ENCODE assay signal across 8 mouse cellular contexts in genomic region chr13:51849241-51850033, GRCm38 (mm10). TPM values are rescaled to one million over a fixed set of nuclear protein-coding genes. Genes with fewer than 3 reads are reported as not detected.
DNase-seq lines count a peak whose midpoint lies in the region; ATAC-seq and TF ChIP-seq lines count a peak whose summit lies in the region.

No protein-coding gene starts in this region.

- peak overlapping the region; percentile 88 for H3K4me2 ChIP-seq in heart, embryonic 12.5 days

- 5% methylated on average over 24 of the region's 25 CpGs for WGBS in heart, embryonic 12.5 days

- H3K9ac ChIP-seq in heart, embryonic 12.5 days, result peak overlapping the region; percentile 88

- H3K36me3 ChIP-seq in heart, embryonic 12.5 days, result no peaks in the 10 kb centered on the region

- peaks cover 54% of the 10 kb centered on the region for H3K4me1 ChIP-seq in heart, embryonic 12.5 days (replicated peaks)

- H3K27ac ChIP-seq in heart, embryonic 12.5 days (ENCODE audit: poor library complexity, severe bottlenecking), result peak overlapping the region; percentile 98

- H3K27me3 ChIP-seq in heart, embryonic 12.5 days (replicated peaks), result no peaks in the 10 kb centered on the region

- no peaks in the 10 kb centered on the region for H3K9me3 ChIP-seq in heart, embryonic 12.5 days (replicated peaks)

- peak; percentile 97 for DNase-seq in heart, adult 11 months
- no peak for DNase-seq in heart, adult 8-10 months (ENCODE audit: low spot score)
- DNase-seq in brain, embryonic 14.5 days (ENCODE audit: low read depth), result peak; percentile 88
- DNase-seq in kidney, postnatal 25 days, result peak; percentile 79 to 93
- DNase-seq in mesoderm, embryonic 11.5 days (ENCODE audit: low read depth, low spot score), result peak; percentile 75
- DNase-seq in right cerebral cortex, postnatal 36 days (ENCODE audit: low spot score in 2 of 2), result no peak
- no peak for DNase-seq in testis, postnatal 14 days (ENCODE audit: low spot score)

- peak; percentile 57 for ATAC-seq in heart, embryonic 12.5 days (ENCODE audit: insufficient number of reproducible peaks, low FRiP score)

- no peak for TF ChIP-seq POLR2A in brain, embryonic 14.5 days (IDR thresholded peaks at IDR 0.05; ENCODE audit: borderline replicate concordance, extremely low read depth, insufficient read depth, insufficient read length, poor library complexity, severe bottlenecking)

- peak overlapping the region; percentile 84 for H3K4me3 ChIP-seq in heart, embryonic 12.5 days

- no peak for TF ChIP-seq CTCF in brain, embryonic 14.5 days (IDR thresholded peaks at IDR 0.05; ENCODE audit: borderline replicate concordance, extremely low read depth, insufficient read depth, insufficient read length)

RNA-seq across cellular contexts. Expression of gene Gadd45g, which starts 3.0 kb away (rescaled TPM):
- 10 to 100 TPM in 2 of 4 experiments, 1 to 10 TPM in 2; 8.6 to 18.9 (median 10.7) TPM for total RNA-seq in heart, adult 8-10 months (2022)
- polyA plus RNA-seq in brain, embryonic 14.5 days (2012; rRNA removed), result 78.9 and 148 TPM in 2 replicates
- 58.9 and 64.4 TPM in 2 replicates for polyA plus RNA-seq in heart, embryonic 12.5 days (2016; fragmentation: Nextera tagmentation; extraction: Ambion mirVana)

RNA-seq across cellular contexts. Expression of gene Sema4d, which starts 55.9 kb away (rescaled TPM):
- 10 to 100 TPM; 56.5 to 72.3 (median 68.6) TPM for total RNA-seq in heart, adult 8-10 months (2022)
- 20.4 and 25.6 TPM in 2 replicates for polyA plus RNA-seq in brain, embryonic 14.5 days (2012; rRNA removed)
- 17.3 and 17.4 TPM in 2 replicates for polyA plus RNA-seq in heart, embryonic 12.5 days (2016; fragmentation: Nextera tagmentation; extraction: Ambion mirVana)

Comparison
In these comparisons a context has a peak if more than half of its experiments do, and no peak if none do; other contexts are left out.
1. DNase-seq: peak in heart, adult 11 months (single experiment), brain, embryonic 14.5 days (single experiment), kidney, postnatal 25 days (2 of 2) and mesoderm, embryonic 11.5 days (single experiment); none in heart, adult 8-10 months (single experiment), right cerebral cortex, postnatal 36 days (0 of 2) and testis, postnatal 14 days (single experiment).